Mouse (Mus musculus): ENCODE data around the gene Rgp1.

The Rgp1 gene

DNA sequence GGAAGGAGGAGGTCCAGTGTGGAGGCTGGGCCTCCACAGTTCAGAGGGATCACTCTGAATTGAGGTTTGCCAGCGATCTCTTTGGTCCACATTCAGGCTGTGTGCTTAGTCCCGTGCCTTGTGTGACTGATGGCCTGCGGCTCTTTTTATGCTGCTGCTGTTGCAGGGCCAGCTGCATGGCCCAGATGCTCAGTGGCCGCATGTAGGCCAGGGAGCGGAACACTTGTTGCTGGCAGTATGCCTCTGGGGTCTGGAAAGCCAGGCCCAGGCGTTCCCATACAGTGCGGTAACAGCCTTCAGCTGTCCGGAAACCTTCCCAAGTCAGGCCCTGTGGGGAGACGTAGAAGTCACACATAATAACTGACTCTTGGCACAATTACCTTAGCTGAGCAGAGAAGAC is 11.4 kb upstream of the Rgp1 start:
- H3K36me3 ChIP-seq (ENCODE audit: insufficient read depth, low read length): peaks cover 84% of the 10 kb centered on the region
- peaks cover 38% of the 10 kb centered on the region for H3K4me1 ChIP-seq (replicated peaks; ENCODE audit: low read depth, low read length)
- no peaks in the 10 kb centered on the region for H3K27me3 ChIP-seq (ENCODE audit: insufficient read depth, low read length)
- no peak for TF ChIP-seq POU5F1 (IDR thresholded peaks at IDR 0.05; ENCODE audit: borderline replicate concordance, low read length)
- H3K4me3 ChIP-seq (replicated peaks; ENCODE audit: low read length): no peak overlapping the region
- H3K9me3 ChIP-seq (ENCODE audit: low read length): no peaks in the 10 kb centered on the region

DNA sequence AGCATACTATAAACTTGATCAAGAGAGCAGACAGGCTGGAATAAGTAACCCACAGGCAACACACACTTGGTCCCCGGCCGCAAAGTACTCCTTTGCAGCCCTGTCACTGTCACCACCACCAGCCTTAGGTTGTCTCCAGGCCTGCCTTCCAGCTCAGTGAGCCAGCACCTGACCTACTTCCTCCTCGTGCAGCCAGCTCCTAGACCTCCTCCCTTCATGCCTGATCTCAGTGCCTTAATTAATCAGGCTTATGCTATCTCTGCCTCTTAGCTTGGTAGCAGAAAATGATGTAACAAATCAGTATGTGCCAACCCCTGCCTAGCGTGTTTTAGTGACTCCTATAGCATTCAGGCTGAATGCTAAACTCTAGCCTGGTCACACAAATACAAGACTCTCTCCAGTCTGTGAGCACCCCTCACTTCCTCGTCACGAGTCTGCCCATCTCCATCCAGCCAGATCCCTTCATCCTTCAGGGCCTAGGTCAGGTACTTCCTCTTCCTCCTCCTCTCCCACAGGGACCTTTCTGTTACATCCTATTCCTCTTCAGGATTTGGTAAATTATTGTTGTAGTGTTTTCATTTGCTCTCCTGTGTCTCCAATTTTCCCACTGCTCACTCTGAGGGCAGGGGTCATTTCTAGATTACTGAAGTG is 7.0 kb upstream of the Rgp1 start:
- Histone ChIP-seq H3K9me3 (ENCODE audit: low read length) (no peaks in the 10 kb centered on the region), H3K4me3 (replicated peaks; ENCODE audit: low read length) (no peak overlapping the region), H3K36me3 (ENCODE audit: insufficient read depth, low read length) (peaks cover 82% of the 10 kb centered on the region), H3K27me3 (ENCODE audit: insufficient read depth, low read length) (no peaks in the 10 kb centered on the region), H3K4me1 (replicated peaks; ENCODE audit: low read depth, low read length) (peaks cover 39% of the 10 kb centered on the region)
- TF ChIP-seq NANOG (IDR thresholded peaks at IDR 0.05; ENCODE audit: borderline replicate concordance, low read length) (no peak), POU5F1 (IDR thresholded peaks at IDR 0.05; ENCODE audit: borderline replicate concordance, low read length) (no peak), CTCF (conservative IDR thresholded peaks at IDR 0.05; ENCODE audit: low read length) (no peak)

DNA sequence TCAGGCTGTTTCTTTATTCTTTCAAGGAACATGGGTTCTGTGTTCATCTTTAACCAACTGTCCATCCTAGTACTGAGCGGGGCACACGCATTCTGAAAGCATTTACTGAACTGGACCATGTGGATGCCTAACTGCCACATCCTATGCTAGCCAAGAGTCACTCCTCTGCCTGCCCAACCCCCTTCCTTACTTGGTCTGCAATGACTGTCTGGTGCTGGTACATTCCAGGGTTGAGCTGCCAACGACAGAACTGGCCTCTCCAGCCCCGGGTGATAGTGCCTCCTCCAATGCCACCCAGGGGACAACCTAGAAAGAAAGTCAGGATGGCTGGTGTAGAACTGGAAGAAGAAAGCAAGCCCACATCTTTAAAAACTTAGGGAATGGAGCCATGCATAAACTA is 5.0 kb upstream of the Rgp1 start:
- no peak overlapping the region for H3K4me3 ChIP-seq (replicated peaks; ENCODE audit: low read length)
- no peaks in the 10 kb centered on the region for H3K9me3 ChIP-seq (ENCODE audit: low read length)
- H3K4me1 ChIP-seq (replicated peaks; ENCODE audit: low read depth, low read length): peaks cover 56% of the 10 kb centered on the region
- H3K36me3 ChIP-seq (ENCODE audit: insufficient read depth, low read length): peaks cover 67% of the 10 kb centered on the region
- TF ChIP-seq POU5F1 (IDR thresholded peaks at IDR 0.05; ENCODE audit: borderline replicate concordance, low read length): no peak
- TF ChIP-seq CTCF (conservative IDR thresholded peaks at IDR 0.05; ENCODE audit: low read length): no peak
- TF ChIP-seq NANOG (IDR thresholded peaks at IDR 0.05; ENCODE audit: borderline replicate concordance, low read length): no peak
- H3K27me3 ChIP-seq (ENCODE audit: insufficient read depth, low read length): no peaks in the 10 kb centered on the region; the same call in 1 of the 2 replicates

DNA sequence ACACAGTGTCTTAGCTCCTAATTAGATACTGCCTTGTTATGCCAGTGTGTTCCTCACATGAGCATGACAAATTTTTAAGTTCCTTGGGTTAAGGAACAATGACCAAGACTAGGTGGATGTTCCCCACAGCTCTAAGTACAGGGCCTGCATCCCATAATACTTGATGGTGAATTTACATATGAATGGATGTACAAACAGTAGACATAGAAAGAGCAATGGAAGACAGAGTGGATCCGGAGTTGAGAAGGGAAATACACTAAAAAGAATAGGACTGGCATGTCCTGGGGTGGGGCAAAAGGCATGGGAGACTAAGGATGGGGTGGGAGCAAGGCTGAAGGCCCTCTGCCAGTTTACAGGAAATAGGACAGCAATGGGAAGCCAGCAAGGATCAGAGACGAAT is 3.2 kb upstream of the Rgp1 start:
- H3K36me3 ChIP-seq (ENCODE audit: insufficient read depth, low read length): peaks cover 52% of the 10 kb centered on the region
- TF ChIP-seq POU5F1 (IDR thresholded peaks at IDR 0.05; ENCODE audit: borderline replicate concordance, low read length) (no peak), NANOG (IDR thresholded peaks at IDR 0.05; ENCODE audit: borderline replicate concordance, low read length) (no peak), CTCF (conservative IDR thresholded peaks at IDR 0.05; ENCODE audit: low read length) (no peak)
- peaks cover 54% of the 10 kb centered on the region for H3K4me1 ChIP-seq (replicated peaks; ENCODE audit: low read depth, low read length)
- H3K9me3 ChIP-seq (ENCODE audit: low read length): no peaks in the 10 kb centered on the region
- H3K4me3 ChIP-seq (replicated peaks; ENCODE audit: low read length): no peak overlapping the region
- H3K27me3 ChIP-seq (ENCODE audit: insufficient read depth, low read length): no peaks in the 10 kb centered on the region; the same call in 1 of the 2 replicates

DNA sequence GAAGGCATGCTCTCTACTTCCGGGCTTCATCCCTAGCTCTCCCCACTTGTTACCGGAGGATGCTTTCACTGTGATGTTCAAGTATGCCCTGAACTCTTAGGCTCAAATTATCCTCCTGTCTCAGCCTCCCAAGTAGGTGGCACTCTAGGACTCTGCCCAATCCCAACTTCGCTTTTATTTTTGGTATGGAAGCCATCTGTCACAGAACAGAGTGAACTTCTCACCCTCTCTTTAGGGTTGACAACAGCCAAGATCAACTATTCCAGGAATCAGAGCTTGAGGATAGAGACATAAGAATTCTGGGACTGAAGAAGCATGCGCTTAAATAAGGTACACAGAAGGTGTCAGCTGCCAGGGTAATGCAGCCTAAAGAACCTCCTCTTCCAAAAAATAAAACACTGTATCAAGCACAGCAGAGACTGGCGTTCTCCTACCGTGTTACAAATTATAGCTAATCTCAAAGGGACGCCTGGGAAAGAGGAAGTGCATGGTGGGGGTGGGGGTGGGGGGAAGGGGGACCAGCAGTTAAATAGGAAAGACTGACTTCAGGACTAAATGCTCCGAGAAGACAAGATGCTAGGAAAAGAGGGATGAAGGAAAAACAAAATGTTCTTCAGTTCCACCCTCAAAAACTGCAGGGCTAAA is 1.2 kb upstream of the Rgp1 start:
- Histone ChIP-seq H3K9me3 (ENCODE audit: low read length) (no peaks in the 10 kb centered on the region), H3K27me3 (ENCODE audit: insufficient read depth, low read length) (no peaks in the 10 kb centered on the region; the same call in 1 of the 2 replicates), H3K4me1 (replicated peaks; ENCODE audit: low read depth, low read length) (peaks cover 48% of the 10 kb centered on the region), H3K36me3 (ENCODE audit: insufficient read depth, low read length) (peaks cover 52% of the 10 kb centered on the region), H3K4me3 (replicated peaks; ENCODE audit: low read length) (peak overlapping the region; percentile 93)
- TF ChIP-seq CTCF (conservative IDR thresholded peaks at IDR 0.05; ENCODE audit: low read length): no peak
- TF ChIP-seq NANOG (IDR thresholded peaks at IDR 0.05; ENCODE audit: borderline replicate concordance, low read length): no peak
- TF ChIP-seq POU5F1 (IDR thresholded peaks at IDR 0.05; ENCODE audit: borderline replicate concordance, low read length): no peak

DNA sequence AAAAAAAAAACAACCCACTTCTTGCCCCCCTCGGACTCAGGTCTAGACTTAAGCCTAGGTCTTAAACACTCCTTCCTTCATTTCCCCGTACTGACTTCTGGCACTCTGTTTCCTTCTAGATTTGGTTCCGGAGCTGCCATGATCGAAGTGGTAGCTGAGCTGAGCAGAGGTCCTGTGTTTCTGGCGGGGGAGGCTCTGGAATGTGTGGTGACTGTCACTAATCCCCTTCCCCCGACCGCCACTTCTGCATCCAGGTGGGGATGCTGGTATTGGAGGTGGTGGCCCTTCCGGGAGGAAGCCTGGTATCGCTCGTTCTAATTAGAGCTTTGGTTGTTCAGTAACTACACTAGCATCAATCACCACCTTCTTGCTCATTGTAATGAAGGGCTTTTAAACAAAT is 741 bp downstream of the Rgp1 start:
- H3K9me3 ChIP-seq (ENCODE audit: low read length): no peaks in the 10 kb centered on the region

DNA sequence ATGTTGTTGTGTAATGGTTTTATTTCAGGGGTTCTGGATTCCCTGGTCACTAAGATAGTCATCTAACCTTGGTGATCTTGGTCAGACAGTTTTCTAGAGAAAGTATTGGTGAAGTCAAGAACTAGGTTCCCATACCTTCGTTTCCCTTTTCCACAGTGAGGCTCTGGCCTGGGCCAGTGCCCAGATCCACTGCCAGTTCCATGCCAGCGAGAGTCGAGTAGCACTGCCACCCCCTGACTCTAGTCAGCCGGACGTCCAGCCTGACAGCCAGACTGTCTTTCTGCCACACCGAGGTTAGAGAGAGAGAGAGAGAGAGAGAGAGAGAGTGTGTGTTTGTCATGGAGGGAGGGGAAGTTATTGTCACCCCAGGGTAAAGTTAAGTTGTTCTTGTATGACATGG is 1.2 kb downstream of the Rgp1 start:
- TF ChIP-seq NANOG (IDR thresholded peaks at IDR 0.05; ENCODE audit: borderline replicate concordance, low read length) (no peak), CTCF (conservative IDR thresholded peaks at IDR 0.05; ENCODE audit: low read length) (no peak), POU5F1 (IDR thresholded peaks at IDR 0.05; ENCODE audit: borderline replicate concordance, low read length) (no peak)
- Histone ChIP-seq H3K4me3 (replicated peaks; ENCODE audit: low read length) (peak overlapping the region; percentile 93), H3K4me1 (replicated peaks; ENCODE audit: low read depth, low read length) (peaks cover 70% of the 10 kb centered on the region), H3K36me3 (ENCODE audit: insufficient read depth, low read length) (peaks cover 57% of the 10 kb centered on the region), H3K27me3 (ENCODE audit: insufficient read depth, low read length) (no peaks in the 10 kb centered on the region; the same call in 1 of the 2 replicates), H3K9me3 (ENCODE audit: low read length) (no peaks in the 10 kb centered on the region)

More for the DNA sequence above, 741 bp downstream of the Rgp1 start:
- Histone ChIP-seq H3K4me3 (replicated peaks; ENCODE audit: low read length) (peak overlapping the region; percentile 93), H3K36me3 (ENCODE audit: insufficient read depth, low read length) (peaks cover 53% of the 10 kb centered on the region), H3K27me3 (ENCODE audit: insufficient read depth, low read length) (no peaks in the 10 kb centered on the region; the same call in 1 of the 2 replicates), H3K4me1 (replicated peaks; ENCODE audit: low read depth, low read length) (peaks cover 66% of the 10 kb centered on the region)
- TF ChIP-seq NANOG (IDR thresholded peaks at IDR 0.05; ENCODE audit: borderline replicate concordance, low read length): no peak
- no peak for TF ChIP-seq CTCF (conservative IDR thresholded peaks at IDR 0.05; ENCODE audit: low read length)
- no peak for TF ChIP-seq POU5F1 (IDR thresholded peaks at IDR 0.05; ENCODE audit: borderline replicate concordance, low read length)

DNA sequence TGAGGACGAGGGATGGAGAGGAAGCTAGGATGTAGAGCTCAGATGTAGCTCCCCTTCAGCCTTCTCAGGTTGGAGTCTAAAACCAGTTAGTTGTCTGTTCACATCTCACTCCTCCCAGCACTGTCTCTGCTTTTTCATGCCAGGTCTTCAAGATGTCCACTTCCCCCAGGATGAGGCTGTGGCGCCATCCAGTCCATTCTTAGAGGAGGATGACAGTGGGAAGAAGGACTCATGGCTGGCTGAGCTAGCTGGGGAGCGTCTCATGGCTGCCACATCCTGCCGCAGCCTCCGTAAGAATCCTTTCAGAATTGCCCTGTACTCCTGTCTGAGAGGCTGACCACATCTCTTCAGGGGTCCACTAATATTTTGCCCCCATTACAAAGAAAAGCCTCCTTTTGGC is 2.2 kb downstream of the Rgp1 start:
- H3K27me3 ChIP-seq (ENCODE audit: insufficient read depth, low read length): no peaks in the 10 kb centered on the region; the same call in 1 of the 2 replicates
- H3K36me3 ChIP-seq (ENCODE audit: insufficient read depth, low read length): peaks cover 59% of the 10 kb centered on the region
- H3K9me3 ChIP-seq (ENCODE audit: low read length): no peaks in the 10 kb centered on the region
- H3K4me3 ChIP-seq (replicated peaks; ENCODE audit: low read length): no peak overlapping the region
- TF ChIP-seq POU5F1 (IDR thresholded peaks at IDR 0.05; ENCODE audit: borderline replicate concordance, low read length): no peak
- TF ChIP-seq NANOG (IDR thresholded peaks at IDR 0.05; ENCODE audit: borderline replicate concordance, low read length): no peak
- TF ChIP-seq CTCF (conservative IDR thresholded peaks at IDR 0.05; ENCODE audit: low read length): no peak
- peaks cover 69% of the 10 kb centered on the region for H3K4me1 ChIP-seq (replicated peaks; ENCODE audit: low read depth, low read length)
